Mouse (Mus musculus): ENCODE data around the gene Gabpb2. TPM values are rescaled to one million over a fixed set of nuclear protein-coding genes. Genes with fewer than 3 reads are reported as not detected.

Gene Gabpb2
- polyA plus RNA-seq, 1 experiment from 2014 or later = 10.8 TPM

GRCm38 (mm10) chr3:95194721-95195135, 23.0 kb downstream of the Gabpb2 start:
- no peaks in the 10 kb centered on the region for H3K9me3 ChIP-seq (ENCODE audit: control insufficient read depth, low read length)
- no peak overlapping the region for H3K4me2 ChIP-seq (ENCODE audit: low read depth, low read length, severe bottlenecking)
- ATAC-seq (replicated peaks; ENCODE audit: low FRiP score) (no peak), DNase-seq (ENCODE audit: low spot score) (no peak)
- H3K27me3 ChIP-seq (ENCODE audit: control insufficient read depth, insufficient read depth, low read length) = no peaks in the 10 kb centered on the region
- no peak overlapping the region for H3K9ac ChIP-seq (ENCODE audit: low read length)
- no peaks in the 10 kb centered on the region for H3K4me1 ChIP-seq (replicated peaks; ENCODE audit: control insufficient read depth, insufficient read depth, low read length)
- H3K4me3 ChIP-seq (ENCODE audit: low read depth, low read length) = no peak overlapping the region
- H3K36me3 ChIP-seq (ENCODE audit: control insufficient read depth, insufficient read depth, low read length) = peaks cover 11% of the 10 kb centered on the region; the same call in 1 of the 2 replicates
- no peak overlapping the region for H3K27ac ChIP-seq (ENCODE audit: low read depth, low read length)
- WGBS = 85% methylated on average over 6 of the region's 6 CpGs

- DNase-seq (ENCODE audit: low spot score) (no peak), ATAC-seq (replicated peaks; ENCODE audit: low FRiP score) (no peak)
- Histone ChIP-seq H3K4me3 (ENCODE audit: low read depth, low read length) (no peak overlapping the region), H3K4me1 (replicated peaks; ENCODE audit: control insufficient read depth, insufficient read depth, low read length) (no peaks in the 10 kb centered on the region), H3K4me2 (ENCODE audit: low read depth, low read length, severe bottlenecking) (no peak overlapping the region), H3K36me3 (ENCODE audit: control insufficient read depth, insufficient read depth, low read length) (peaks cover 6% of the 10 kb centered on the region; the same call in 1 of the 2 replicates), H3K9ac (ENCODE audit: low read length) (no peak overlapping the region), H3K27ac (ENCODE audit: low read depth, low read length) (no peak overlapping the region), H3K9me3 (ENCODE audit: control insufficient read depth, low read length) (no peaks in the 10 kb centered on the region), H3K27me3 (ENCODE audit: control insufficient read depth, insufficient read depth, low read length) (no peaks in the 10 kb centered on the region)
- 88% methylated on average over 6 of the region's 6 CpGs for WGBS
These were observed 30.8 kb downstream of the Gabpb2 start for GRCm38 (mm10) chr3:95186888-95187287.

- H3K9me3 ChIP-seq (ENCODE audit: control insufficient read depth, low read length) = no peaks in the 10 kb centered on the region
- H3K4me1 ChIP-seq (replicated peaks; ENCODE audit: control insufficient read depth, insufficient read depth, low read length) = no peaks in the 10 kb centered on the region
- peaks cover 6% of the 10 kb centered on the region; the same call in 1 of the 2 replicates for H3K36me3 ChIP-seq (ENCODE audit: control insufficient read depth, insufficient read depth, low read length)
- no peak overlapping the region for H3K9ac ChIP-seq (ENCODE audit: low read length)
- WGBS = 95% methylated on average over 2 of the region's 2 CpGs
- ATAC-seq (replicated peaks; ENCODE audit: low FRiP score) (no peak), DNase-seq (ENCODE audit: low spot score) (no peak)
- H3K27me3 ChIP-seq (ENCODE audit: control insufficient read depth, insufficient read depth, low read length) = no peaks in the 10 kb centered on the region
- H3K4me3 ChIP-seq (ENCODE audit: low read depth, low read length) = no peak overlapping the region
- no peak overlapping the region for H3K4me2 ChIP-seq (ENCODE audit: low read depth, low read length, severe bottlenecking)
- H3K27ac ChIP-seq (ENCODE audit: low read depth, low read length) = no peak overlapping the region
These were observed 31.6 kb downstream of the Gabpb2 start for GRCm38 (mm10) chr3:95186100-95186499.

- WGBS = 91% methylated on average over 9 of the region's 9 CpGs
- no peaks in the 10 kb centered on the region for H3K27me3 ChIP-seq (ENCODE audit: control insufficient read depth, insufficient read depth, low read length)
- H3K27ac ChIP-seq (ENCODE audit: low read depth, low read length) = no peak overlapping the region
- no peak overlapping the region for H3K4me2 ChIP-seq (ENCODE audit: low read depth, low read length, severe bottlenecking)
- no peak overlapping the region for H3K9ac ChIP-seq (ENCODE audit: low read length)
- H3K4me1 ChIP-seq (replicated peaks; ENCODE audit: control insufficient read depth, insufficient read depth, low read length) = no peaks in the 10 kb centered on the region
- H3K4me3 ChIP-seq (ENCODE audit: low read depth, low read length) = no peak overlapping the region
- peaks cover 6% of the 10 kb centered on the region; the same call in 1 of the 2 replicates for H3K36me3 ChIP-seq (ENCODE audit: control insufficient read depth, insufficient read depth, low read length)
- ATAC-seq (replicated peaks; ENCODE audit: low FRiP score) (no peak), DNase-seq (ENCODE audit: low spot score) (no peak)
- no peaks in the 10 kb centered on the region for H3K9me3 ChIP-seq (ENCODE audit: control insufficient read depth, low read length)
These were observed 32.7 kb downstream of the Gabpb2 start for GRCm38 (mm10) chr3:95184796-95185577.

GRCm38 (mm10) chr3:95181841-95182240, 35.9 kb downstream of the Gabpb2 start:
- no peak for DNase-seq (ENCODE audit: low spot score)
- WGBS = 61% methylated on average over 1 of the region's 1 CpGs
- no peaks in the 10 kb centered on the region; the same call in 1 of the 2 replicates for H3K36me3 ChIP-seq (ENCODE audit: control insufficient read depth, insufficient read depth, low read length)

GRCm38 (mm10) chr3:95179890-95180289, 37.8 kb downstream of the Gabpb2 start:
- DNase-seq (ENCODE audit: low spot score) = no peak

More at GRCm38 (mm10) chr3:95181841-95182240, 35.9 kb downstream of the Gabpb2 start:
- Histone ChIP-seq H3K4me3 (ENCODE audit: low read depth, low read length) (no peak overlapping the region), H3K9me3 (ENCODE audit: control insufficient read depth, low read length) (no peaks in the 10 kb centered on the region), H3K9ac (ENCODE audit: low read length) (no peak overlapping the region), H3K27me3 (ENCODE audit: control insufficient read depth, insufficient read depth, low read length) (no peaks in the 10 kb centered on the region), H3K4me1 (replicated peaks; ENCODE audit: control insufficient read depth, insufficient read depth, low read length) (no peaks in the 10 kb centered on the region), H3K4me2 (ENCODE audit: low read depth, low read length, severe bottlenecking) (no peak overlapping the region), H3K27ac (ENCODE audit: low read depth, low read length) (no peak overlapping the region)
- ATAC-seq (replicated peaks; ENCODE audit: low FRiP score) = no peak

GRCm38 (mm10) chr3:95178948-95179347, 38.8 kb downstream of the Gabpb2 start:
- Histone ChIP-seq H3K36me3 (ENCODE audit: control insufficient read depth, insufficient read depth, low read length) (no peaks in the 10 kb centered on the region), H3K4me1 (replicated peaks; ENCODE audit: control insufficient read depth, insufficient read depth, low read length) (no peaks in the 10 kb centered on the region), H3K4me3 (ENCODE audit: low read depth, low read length) (no peak overlapping the region), H3K9ac (ENCODE audit: low read length) (no peak overlapping the region), H3K9me3 (ENCODE audit: control insufficient read depth, low read length) (no peaks in the 10 kb centered on the region), H3K27ac (ENCODE audit: low read depth, low read length) (no peak overlapping the region; the same call in 1 of the 2 replicates), H3K4me2 (ENCODE audit: low read depth, low read length, severe bottlenecking) (no peak overlapping the region), H3K27me3 (ENCODE audit: control insufficient read depth, insufficient read depth, low read length) (peaks cover under 1% of the 10 kb centered on the region)
- ATAC-seq (replicated peaks; ENCODE audit: low FRiP score) (no peak), DNase-seq (ENCODE audit: low spot score) (no peak)
- WGBS = 91% methylated on average over 5 of the region's 5 CpGs

More at GRCm38 (mm10) chr3:95179890-95180289, 37.8 kb downstream of the Gabpb2 start:
- Histone ChIP-seq H3K4me3 (ENCODE audit: low read depth, low read length) (no peak overlapping the region), H3K4me2 (ENCODE audit: low read depth, low read length, severe bottlenecking) (no peak overlapping the region), H3K36me3 (ENCODE audit: control insufficient read depth, insufficient read depth, low read length) (no peaks in the 10 kb centered on the region), H3K27me3 (ENCODE audit: control insufficient read depth, insufficient read depth, low read length) (no peaks in the 10 kb centered on the region), H3K27ac (ENCODE audit: low read depth, low read length) (no peak overlapping the region), H3K4me1 (replicated peaks; ENCODE audit: control insufficient read depth, insufficient read depth, low read length) (no peaks in the 10 kb centered on the region), H3K9ac (ENCODE audit: low read length) (no peak overlapping the region), H3K9me3 (ENCODE audit: control insufficient read depth, low read length) (no peaks in the 10 kb centered on the region)
- ATAC-seq (replicated peaks; ENCODE audit: low FRiP score) = no peak
- 75% methylated on average over 3 of the region's 3 CpGs for WGBS

DNA sequence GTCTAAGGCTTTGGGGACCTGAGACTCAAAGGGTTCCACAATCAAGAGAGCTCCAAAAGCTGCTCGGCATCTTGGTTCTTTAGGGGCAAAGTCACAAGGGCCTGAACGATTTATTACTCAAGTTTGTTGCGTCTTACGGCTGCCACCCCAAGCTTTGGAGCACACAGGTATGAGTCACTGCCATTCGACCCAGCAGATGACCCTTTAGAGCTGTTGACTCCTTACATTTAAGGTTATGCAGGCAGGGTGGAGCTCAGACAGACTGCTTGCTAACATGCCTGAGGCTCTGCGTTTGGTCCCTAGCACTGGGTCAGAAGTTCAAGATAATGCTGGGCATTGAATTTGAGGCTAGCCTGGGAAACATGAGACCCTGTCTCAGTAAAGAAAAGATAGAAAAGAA, 40.1 kb downstream of the Gabpb2 start:
- Histone ChIP-seq H3K4me2 (ENCODE audit: low read depth, low read length, severe bottlenecking) (no peak overlapping the region), H3K27ac (ENCODE audit: low read depth, low read length) (no peak overlapping the region), H3K9ac (ENCODE audit: low read length) (no peak overlapping the region), H3K9me3 (ENCODE audit: control insufficient read depth, low read length) (no peaks in the 10 kb centered on the region), H3K4me1 (replicated peaks; ENCODE audit: control insufficient read depth, insufficient read depth, low read length) (peaks cover 7% of the 10 kb centered on the region), H3K36me3 (ENCODE audit: control insufficient read depth, insufficient read depth, low read length) (no peaks in the 10 kb centered on the region), H3K27me3 (ENCODE audit: control insufficient read depth, insufficient read depth, low read length) (peaks cover 14% of the 10 kb centered on the region), H3K4me3 (ENCODE audit: low read depth, low read length) (no peak overlapping the region)
- DNase-seq (ENCODE audit: low spot score) (no peak), ATAC-seq (replicated peaks; ENCODE audit: low FRiP score) (no peak)
- 80% methylated on average over 6 of the region's 6 CpGs for WGBS

- WGBS = 59% methylated on average over 3 of the region's 3 CpGs
- DNase-seq (ENCODE audit: low spot score) (no peak), ATAC-seq (replicated peaks; ENCODE audit: low FRiP score) (no peak)
- H3K36me3 ChIP-seq (ENCODE audit: control insufficient read depth, insufficient read depth, low read length) = peaks cover 2% of the 10 kb centered on the region; the same call in 1 of the 2 replicates
- no peak overlapping the region for H3K4me2 ChIP-seq (ENCODE audit: low read depth, low read length, severe bottlenecking)
- H3K9ac ChIP-seq (ENCODE audit: low read length) = no peak overlapping the region
- no peak overlapping the region for H3K4me3 ChIP-seq (ENCODE audit: low read depth, low read length)
- peaks cover 7% of the 10 kb centered on the region for H3K4me1 ChIP-seq (replicated peaks; ENCODE audit: control insufficient read depth, insufficient read depth, low read length)
- no peak overlapping the region for H3K27ac ChIP-seq (ENCODE audit: low read depth, low read length)
- peaks cover 25% of the 10 kb centered on the region for H3K27me3 ChIP-seq (ENCODE audit: control insufficient read depth, insufficient read depth, low read length)
- H3K9me3 ChIP-seq (ENCODE audit: control insufficient read depth, low read length) = no peaks in the 10 kb centered on the region
These were observed 41.2 kb downstream of the Gabpb2 start for GRCm38 (mm10) chr3:95176500-95176899.

Data from forebrain, embryonic 11.5 days (tissue).